Mouse (Mus musculus): ENCODE measurements at regions not wholly inside any gene's neighbourhood (a gene's known extent, or its start where the extent isn't known, plus 50 kb on each side); places are given as distances from the start of the nearest gene placed in this dataset.

GRCm38 (mm10) chr4:66542833-66543436 lies 138.5 kb upstream of the Astn2 start:
- no peak for TF ChIP-seq ZMIZ1 (IDR thresholded peaks at IDR 0.05; ENCODE audit: low read depth, low read length)
- TF ChIP-seq POLR2A (IDR thresholded peaks at IDR 0.05; ENCODE audit: control insufficient read depth in 1 of 2, insufficient read depth in 1 of 2, low read depth in 1 of 2, low read length in 2 of 2, poor library complexity in 1 of 2) = no peak
